Mouse (Mus musculus) spleen, embryonic (tissue): ENCODE results near the gene Aqr.

Experiments
- CTCF ChIA-PET: fragments of 350-600 bp; sonication (Branson Sonifier 250); formaldehyde crosslinking; loops from one replicate; lab custom pipeline; 2022; lab: Charles Lee

Gene Aqr

GRCm38 (mm10) chr2:114066226-114066625, 120.6 kb downstream of the Aqr start:
- CTCF ChIA-PET = no interaction called here

- CTCF ChIA-PET = no interaction called here
Observed at GRCm38 (mm10) chr2:114064004-114064403, 122.8 kb downstream of the Aqr start.

- CTCF ChIA-PET = no interaction called here
Observed at GRCm38 (mm10) chr2:114060071-114060591, 126.7 kb downstream of the Aqr start.

GRCm38 (mm10) chr2:114059608-114060007, 127.2 kb downstream of the Aqr start:
- CTCF ChIA-PET = interaction anchor here (0.6 kb wide), 1 partner anchor 15 kb away, joined by 3 read pairs; no protein-coding TSS in a partner anchor

- CTCF ChIA-PET = no interaction called here
Observed at GRCm38 (mm10) chr2:114058226-114058796, 128.5 kb downstream of the Aqr start.

- CTCF ChIA-PET = no interaction called here
Observed at GRCm38 (mm10) chr2:114057303-114057853, 129.4 kb downstream of the Aqr start.

GRCm38 (mm10) chr2:114054129-114054528, 132.7 kb downstream of the Aqr start:
- CTCF ChIA-PET = no interaction called here

- CTCF ChIA-PET = no interaction called here
Observed at GRCm38 (mm10) chr2:114052696-114053598, 133.9 kb downstream of the Aqr start, which contains the start of gene Actc1. TSS of gene Actc1 (minus strand) at chr2:114053548.

GRCm38 (mm10) chr2:114051871-114052241, 135.0 kb downstream of the Aqr start:
- CTCF ChIA-PET = no interaction called here
